Mouse (Mus musculus) cerebellum, adult 8-10 months (tissue): Measurements from ENCODE around the gene Lrg1.

Experiments used
- DNase-seq: peaks from one replicate; pipeline ENCODE4 v3.0.0; 2022

Gene Lrg1

GRCm38 (mm10) chr17:56121826-56122225 is at the start of gene Lrg1:
TSS of gene Lrg1 (minus strand) at chr17:56122001.
- DNase-seq, result no peak

DNA sequence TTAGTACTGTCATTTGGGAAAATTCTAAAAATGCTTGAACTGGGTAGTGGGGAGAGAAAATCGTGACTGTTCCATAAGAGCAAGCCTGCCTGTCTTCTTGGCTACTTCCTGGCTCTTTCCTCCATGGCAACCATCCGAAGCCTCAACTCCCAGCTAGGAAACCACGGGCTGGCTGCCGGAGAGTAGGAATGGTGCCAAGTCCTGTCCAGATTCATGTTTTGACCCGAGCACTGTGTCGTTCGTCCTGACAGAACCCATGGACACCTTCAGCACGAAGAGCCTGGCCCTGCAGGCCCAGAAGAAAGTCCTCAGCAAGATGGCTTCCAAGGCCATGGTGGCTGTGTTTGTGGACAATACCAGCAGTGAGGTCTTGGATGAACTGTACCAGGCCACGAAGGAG is 49.7 kb upstream of the Lrg1 start:
- no peak for DNase-seq

DNA sequence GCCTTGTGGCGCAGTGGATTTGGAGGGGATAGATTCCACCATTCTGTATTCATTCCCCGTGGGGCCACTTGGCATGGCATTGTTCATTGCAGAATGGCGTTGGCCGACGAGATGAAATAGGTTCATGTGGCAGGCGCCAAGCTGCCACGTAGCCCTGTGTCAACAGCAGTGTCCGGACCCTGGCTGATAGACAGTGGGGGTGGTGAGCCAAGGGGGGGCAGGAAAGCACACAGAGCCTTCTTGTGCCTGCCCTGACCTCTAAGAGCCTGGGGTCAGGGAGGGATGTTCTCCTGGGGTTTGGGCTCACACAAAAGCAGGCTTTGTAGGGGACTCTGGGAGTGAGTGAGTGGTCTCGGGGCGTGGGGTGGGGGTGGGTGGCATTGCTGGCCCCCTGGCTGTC is 48.8 kb upstream of the Lrg1 start:
- no peak for DNase-seq

- no peak for DNase-seq
These were observed 48.0 kb upstream of the Lrg1 start for GRCm38 (mm10) chr17:56169830-56170229.

DNA sequence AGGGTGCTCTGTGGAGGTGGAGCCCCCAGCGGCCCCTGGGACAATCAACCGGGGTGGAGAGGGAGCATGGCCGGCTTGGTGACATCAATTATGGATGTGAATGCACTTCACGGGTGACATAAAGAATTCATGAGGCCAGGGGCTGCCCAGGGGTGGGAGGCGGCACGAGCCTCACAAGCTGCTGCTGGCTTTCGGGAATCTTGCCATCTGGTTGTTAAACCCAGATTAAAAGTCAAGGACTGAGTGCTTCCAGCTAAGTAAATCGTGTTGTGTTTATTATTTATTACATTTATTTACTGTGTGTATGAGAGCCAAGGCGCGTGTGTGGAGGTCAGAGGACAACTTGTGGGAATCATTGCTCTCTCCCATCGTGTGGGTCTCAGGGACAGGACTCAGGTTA is 43.9 kb upstream of the Lrg1 start:
- no peak for DNase-seq

DNA sequence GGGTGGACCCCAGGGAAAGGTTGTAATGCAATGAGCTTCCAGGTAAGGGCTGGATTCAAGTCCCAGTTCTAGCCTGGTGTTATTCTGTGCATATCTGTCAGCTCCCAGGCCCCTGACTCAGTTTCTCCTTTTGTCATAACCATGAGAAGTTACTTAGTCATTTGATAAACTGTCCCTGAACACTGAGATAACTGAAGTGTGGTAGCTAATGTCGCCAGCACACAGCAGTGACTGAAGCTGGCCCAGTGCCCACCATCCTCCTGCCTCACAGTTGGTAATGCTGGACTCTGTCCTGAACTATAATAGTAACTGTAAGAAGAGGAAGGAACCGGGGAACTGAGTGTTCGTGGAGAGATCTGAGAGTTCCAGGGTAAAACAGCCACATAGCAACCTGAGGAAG is 42.7 kb upstream of the Lrg1 start:
- DNase-seq, result no peak

DNA sequence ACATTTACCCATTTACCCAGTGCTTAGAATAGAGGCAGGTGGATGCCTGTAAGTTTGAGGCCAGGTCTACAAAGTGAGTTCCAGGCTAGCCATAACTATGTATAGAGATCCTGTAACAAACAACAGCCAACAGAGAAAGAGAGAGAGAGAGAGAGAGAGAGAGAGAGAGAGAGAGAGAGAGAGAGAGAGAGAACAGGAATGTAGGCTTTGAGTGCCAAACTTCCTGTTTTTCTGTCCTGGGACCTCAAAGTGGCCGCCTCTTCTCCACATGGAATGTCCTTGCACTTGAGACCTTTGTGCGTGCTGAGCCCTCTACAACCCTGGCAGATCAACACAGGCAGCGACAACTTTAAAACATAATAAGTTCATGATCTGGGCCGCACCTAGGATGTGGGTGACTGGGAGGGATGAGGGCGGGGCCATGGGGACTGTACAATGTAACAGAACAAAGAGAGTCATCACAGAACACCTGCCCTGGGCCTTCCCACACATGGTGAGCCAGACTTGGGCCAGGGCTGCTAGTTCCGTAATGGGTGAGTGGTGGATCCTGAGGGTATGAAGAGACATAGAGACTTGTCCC is 41.8 kb upstream of the Lrg1 start:
- no peak for DNase-seq

DNA sequence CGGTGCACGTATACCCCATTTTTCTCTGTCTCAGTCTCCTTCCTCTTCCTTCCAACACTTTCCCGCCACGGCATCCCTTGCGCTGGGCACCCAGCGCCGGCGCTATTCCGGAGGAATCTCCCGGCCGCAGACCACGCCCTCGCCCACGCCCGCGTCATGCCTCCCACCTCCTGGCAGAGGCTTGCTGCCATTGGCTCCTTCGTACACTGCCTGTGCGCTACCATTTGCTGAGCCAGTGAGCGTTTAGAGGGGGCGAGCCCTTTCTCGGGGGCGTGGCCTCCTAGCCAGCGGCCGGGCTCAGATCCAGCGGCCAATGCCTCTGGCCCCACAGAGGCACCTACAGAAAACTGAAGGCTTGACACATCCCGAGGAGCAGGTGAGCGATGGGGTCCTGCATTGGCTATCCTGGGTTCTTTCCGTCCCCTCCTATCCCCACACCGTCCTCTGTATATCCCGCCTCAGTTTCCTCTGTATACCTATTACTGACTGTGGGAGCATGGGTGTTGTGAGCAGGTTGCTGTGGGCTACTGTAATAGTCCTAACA is 40.5 kb upstream of the Lrg1 start, which contains the start of gene Tnfaip8l1:
TSS of gene Tnfaip8l1 (plus strand) at position 247 of the 544 bp plus-strand sequence.
- DNase-seq, result peak; percentile 88

DNA sequence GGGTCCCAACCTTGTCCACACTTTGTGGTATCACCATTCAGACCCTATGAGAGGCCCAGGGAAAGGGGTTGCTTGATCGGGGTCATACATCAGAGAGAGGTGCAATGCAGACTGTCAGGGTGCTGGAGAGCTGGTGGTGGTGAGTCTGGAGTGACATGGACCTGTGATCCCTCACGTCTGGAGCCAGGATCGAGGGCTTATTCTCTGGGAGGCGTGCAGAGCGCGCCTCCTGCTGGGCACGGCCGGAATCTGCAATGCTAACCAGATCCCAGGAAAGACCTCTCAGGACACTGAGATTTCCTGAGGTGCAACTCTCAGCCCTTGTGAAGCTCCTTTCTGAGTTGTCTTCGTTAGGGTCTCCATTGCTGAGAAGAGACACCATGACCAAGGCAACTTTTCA is 37.9 kb upstream of the Lrg1 start:
- DNase-seq, result peak; percentile 56

DNA sequence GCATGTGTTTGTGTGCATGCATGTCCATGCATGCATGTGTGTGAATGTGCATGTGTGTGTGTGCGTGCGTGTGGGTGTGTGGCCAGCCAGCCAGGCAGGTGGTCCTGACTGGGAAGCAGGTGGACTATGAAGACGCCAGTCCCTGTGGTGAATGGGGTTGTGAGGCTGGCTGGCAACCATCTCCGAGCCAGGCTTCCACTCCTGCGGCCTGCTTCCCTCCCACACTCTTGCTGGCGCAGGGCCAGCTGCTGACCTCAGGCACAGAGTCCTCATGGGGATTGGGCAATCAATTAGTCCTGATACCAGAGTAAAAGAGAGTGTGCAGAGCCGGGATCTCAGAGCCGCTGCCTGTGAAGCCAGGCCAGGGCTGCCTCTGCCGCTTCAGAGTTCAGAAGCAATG is 31.8 kb upstream of the Lrg1 start:
- no peak for DNase-seq

GRCm38 (mm10) chr17:56149897-56150296 is 28.1 kb upstream of the Lrg1 start:
- no peak for DNase-seq

DNA sequence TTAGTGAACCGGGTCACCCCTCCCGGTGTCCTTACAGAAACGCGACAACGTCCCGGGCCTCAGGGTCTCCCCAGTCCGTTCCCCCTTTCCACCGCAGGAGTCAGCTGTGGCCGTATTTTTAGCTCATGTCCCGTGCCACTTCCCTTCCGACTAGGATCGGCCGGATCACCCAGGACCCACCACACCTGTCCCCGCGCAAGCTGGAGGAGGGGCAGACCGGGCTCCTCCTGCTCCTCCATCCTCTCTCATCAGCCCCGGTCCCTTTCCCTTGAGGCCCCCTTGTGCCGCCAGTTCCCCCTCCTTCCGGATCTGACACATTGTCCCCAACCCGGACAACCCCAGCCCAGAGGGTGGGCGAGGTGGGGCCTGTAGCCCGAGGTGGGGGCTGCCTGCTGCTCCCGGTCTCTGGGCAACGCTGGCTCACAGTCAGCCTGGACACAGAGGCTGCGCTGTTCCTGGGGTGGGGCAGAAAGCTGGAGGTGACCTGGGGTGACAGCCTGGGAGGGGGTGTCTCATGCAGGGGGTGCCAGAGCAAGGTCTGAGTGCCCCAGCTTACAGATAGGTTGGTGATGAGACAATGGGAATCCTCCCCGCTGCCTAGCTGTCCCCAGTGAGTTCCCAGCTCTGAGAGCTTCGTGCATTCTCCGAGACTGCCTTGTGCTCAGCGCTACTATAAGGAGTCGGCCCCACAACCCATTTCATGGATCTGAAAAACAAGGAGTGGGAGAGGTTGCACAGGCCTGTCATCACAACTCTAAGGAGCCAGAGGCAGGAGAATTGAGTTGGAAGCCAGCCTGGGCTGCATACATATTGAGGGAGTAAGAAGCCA is 27.2 kb upstream of the Lrg1 start:
- DNase-seq, result no peak

GRCm38 (mm10) chr17:56148280-56148679 is 26.5 kb upstream of the Lrg1 start:
- DNase-seq, result no peak

- no peak for DNase-seq
These were observed 25.6 kb upstream of the Lrg1 start for GRCm38 (mm10) chr17:56147420-56147819.

DNA sequence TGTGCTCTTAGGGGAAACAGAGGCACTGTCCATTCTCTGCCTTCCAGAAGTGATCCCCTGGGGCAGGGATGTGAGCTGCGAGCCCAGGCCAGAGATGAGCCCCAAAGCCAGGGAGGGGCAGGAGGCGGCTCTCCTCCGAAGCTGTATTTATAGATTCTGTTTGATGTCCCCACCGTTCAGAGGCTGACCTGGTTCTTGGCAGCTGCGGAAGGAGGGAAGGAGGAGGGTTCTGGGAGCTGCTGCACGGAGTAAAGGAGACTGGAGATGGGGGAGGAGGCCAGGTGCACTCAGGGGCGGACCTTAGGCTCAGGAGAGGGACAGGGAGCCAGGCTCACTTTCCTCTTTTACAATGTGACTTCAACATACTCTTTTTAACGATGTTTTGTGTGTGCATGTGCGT is 24.3 kb upstream of the Lrg1 start:
- DNase-seq, result no peak

DNA sequence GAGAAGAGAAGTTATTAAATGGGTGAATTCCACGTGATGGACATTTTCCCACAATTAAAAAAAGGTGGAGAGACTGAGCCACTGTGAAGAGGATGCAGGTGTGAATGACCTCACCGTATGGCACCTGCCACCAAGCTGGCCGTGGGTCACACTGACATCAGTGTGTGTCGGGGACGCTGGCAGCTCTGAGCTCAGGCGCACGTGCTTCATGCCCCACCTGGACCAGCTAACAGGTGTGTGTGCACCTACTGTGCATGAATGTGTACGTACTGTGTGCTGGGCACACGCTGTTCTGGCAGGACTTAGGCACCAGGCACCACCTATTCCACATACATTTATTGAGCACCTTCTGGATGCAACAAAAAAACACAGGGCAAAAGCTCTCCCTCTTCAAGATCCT is 22.7 kb upstream of the Lrg1 start:
- DNase-seq, result no peak

DNA sequence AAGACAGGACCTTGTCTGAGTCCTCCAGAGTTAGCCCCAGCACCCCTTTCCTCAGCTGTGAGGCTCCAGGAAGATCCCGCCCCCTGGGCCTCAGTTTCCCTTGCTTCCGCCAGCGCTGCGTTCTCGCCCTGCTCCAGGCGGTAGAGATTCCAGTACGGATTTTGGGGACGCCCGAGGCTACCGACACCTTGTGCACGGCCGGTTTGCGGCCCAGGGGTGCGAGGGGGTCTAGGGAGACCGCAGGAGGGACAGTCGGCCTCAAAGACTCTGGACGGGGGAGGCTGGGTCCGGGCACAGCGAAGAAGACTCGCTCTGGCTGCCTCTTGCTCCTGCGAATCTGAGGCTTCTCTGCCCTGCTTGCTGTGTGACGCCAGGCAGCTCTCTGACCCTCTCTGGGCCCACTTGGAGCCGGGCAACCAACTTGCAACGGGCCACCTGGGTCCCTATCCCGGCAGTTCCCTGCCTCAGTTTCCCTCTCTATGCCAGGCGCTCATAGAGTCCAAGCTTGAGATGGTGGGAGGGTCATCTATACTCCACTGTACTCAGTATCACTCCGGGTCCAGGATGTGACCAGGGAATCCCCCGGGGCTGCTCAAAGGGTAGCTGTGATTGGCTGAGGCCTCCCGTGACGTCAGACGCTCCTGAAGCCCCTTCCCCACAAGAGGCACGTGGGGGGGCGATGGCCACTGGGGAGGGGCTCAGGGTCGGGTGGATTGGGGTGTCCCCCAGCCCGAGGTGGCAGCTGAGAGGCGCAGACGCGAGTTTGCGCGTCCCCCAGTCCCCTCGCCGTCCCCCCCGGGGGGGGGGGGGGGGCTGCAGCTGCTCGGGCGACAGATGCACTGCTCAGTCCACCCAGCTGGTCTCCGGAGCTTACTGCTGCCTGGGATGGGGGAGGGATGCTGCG is 20.2 kb upstream of the Lrg1 start:
- DNase-seq, result peak; percentile 67

- DNase-seq, result peak; percentile 81
These were observed 18.2 kb upstream of the Lrg1 start, which contains the start of gene Sema6b for GRCm38 (mm10) chr17:56139858-56140595. TSS of gene Sema6b (minus strand) at chr17:56140343.

GRCm38 (mm10) chr17:56139355-56139754 is 17.6 kb upstream of the Lrg1 start:
- DNase-seq, result no peak

- DNase-seq, result no peak
These were observed 16.2 kb upstream of the Lrg1 start for GRCm38 (mm10) chr17:56137839-56138613.

- no peak for DNase-seq
These were observed 14.8 kb upstream of the Lrg1 start for GRCm38 (mm10) chr17:56136558-56136957.
